Mouse (Mus musculus) limb, embryonic 13.5 days (tissue): ENCODE results near the gene Rps16. TPM values are rescaled to one million over a fixed set of nuclear protein-coding genes. Genes with fewer than 3 reads are reported as not detected.

Experiments
- ATAC-seq: fragments of 200-750 bp; cut with Nextera tagmentation; 2 replicates; pipeline ENCODE4 v1.8.0; 2017; ENCODE audit warnings: low read depth, moderate number of reproducible peaks, moderate TSS enrichment; ENCODE audit not compliant: low FRiP score
- H3K27ac ChIP-seq: fragments of 300-500 bp; sonication (generic); 2 replicates; pipeline ENCODE4 v1.5.1; 2015; ENCODE audit warnings: inconsistent platforms, mild to moderate bottlenecking, moderate library complexity
- H3K27me3 ChIP-seq: fragments of 300-500 bp; sonication (generic); 2 replicates; pipeline ENCODE4 v1.6.1; 2015; ENCODE audit warnings: mild to moderate bottlenecking, inconsistent platforms
- H3K36me3 ChIP-seq: fragments of 300-500 bp; sonication (generic); 2 replicates; pipeline ENCODE4 v1.6.1; 2015; ENCODE audit warnings: inconsistent platforms, mild to moderate bottlenecking, moderate library complexity
- H3K4me1 ChIP-seq: fragments of 300-500 bp; sonication (generic); 2 replicates; pipeline ENCODE4 v1.6.1; 2015; ENCODE audit warnings: inconsistent platforms
- H3K4me2 ChIP-seq: fragments of 300-500 bp; sonication (generic); replicated peaks from 2 replicates; pipeline ENCODE4 v1.6.1; 2015; ENCODE audit warnings: inconsistent platforms, mild to moderate bottlenecking, moderate library complexity
- H3K4me3 ChIP-seq: fragments of 300-500 bp; sonication (generic); 2 replicates; pipeline ENCODE4 v1.5.1; 2015; ENCODE audit warnings: moderate library complexity, mild to moderate bottlenecking, inconsistent platforms
- H3K9ac ChIP-seq: fragments of 300-500 bp; sonication (generic); 2 replicates; pipeline ENCODE4 v1.6.1; 2015; ENCODE audit warnings: mild to moderate bottlenecking, inconsistent platforms
- H3K9me3 ChIP-seq: fragments of 300-500 bp; sonication (generic); 2 replicates; pipeline ENCODE4 v1.6.1; 2016; ENCODE audit warnings: inconsistent platforms
- WGBS: fragments of 180-500 bp; shearing (Covaris S2); methylation state at CpG from one replicate; pipeline ENCODE4 v1.1.7; 2015; 5-methylcytosine and 5-hydroxymethylcytosine counted together
- polyA plus RNA-seq: library from polyadenylated mRNA; unstranded; fragments of >200 nt; fragmentation: Nextera tagmentation; extraction: Ambion mirVana; gene quantifications from 2 replicates; pipeline ENCODE4 v1.2.1, GENCODE M21; 2015

Gene Rps16
- 908 and 932 TPM in 2 replicates for polyA plus RNA-seq

- Histone ChIP-seq H3K27ac (peak within 1 kb of the TSS; percentile 96), H3K36me3 (peaks cover 36% of the 10 kb centered on the region), H3K9me3 (no peaks in the 10 kb centered on the region), H3K27me3 (no peaks in the 10 kb centered on the region), H3K4me3 (peak within 1 kb of the TSS; percentile 92), H3K4me1 (peaks cover 24% of the 10 kb centered on the region), H3K9ac (peak within 1 kb of the TSS; percentile 99), H3K4me2 (peak within 1 kb of the TSS; percentile 80)
- WGBS = under 1% methylated on average over 48 of the region's 50 CpGs
- peak; percentile 95 for ATAC-seq
Observed at GRCm38 (mm10) chr7:28350155-28350883, at the start of gene Rps16. TSS of gene Rps16 (plus strand) at chr7:28350652.

GRCm38 (mm10) chr7:28301616-28302433 lies 48.6 kb upstream of the Rps16 start, which contains the start of gene Dll3:
TSS of gene Dll3 (minus strand) at chr7:28302238.
- H3K27me3 ChIP-seq = peaks cover 60% of the 10 kb centered on the region
- whole genome bisulfite sequencing = 1% methylated on average over 30 of the region's 30 CpGs
- ATAC-seq = peak; percentile 38; the same call in 1 of the 2 replicates
- H3K9me3 ChIP-seq = no peaks in the 10 kb centered on the region
- H3K4me3 ChIP-seq = peak within 1 kb of the TSS; percentile 38
- H3K4me1 ChIP-seq = peaks cover 17% of the 10 kb centered on the region
- peak within 1 kb of the TSS; percentile 65 for H3K4me2 ChIP-seq
- H3K27ac ChIP-seq = no peak within 1 kb of the TSS
- peaks cover 23% of the 10 kb centered on the region for H3K36me3 ChIP-seq
- peak within 1 kb of the TSS; percentile 54 for H3K9ac ChIP-seq

- Histone ChIP-seq H3K4me2 (no peak overlapping the region), H3K9ac (no peak overlapping the region), H3K4me3 (no peak overlapping the region), H3K4me1 (peaks cover 26% of the 10 kb centered on the region), H3K9me3 (no peaks in the 10 kb centered on the region), H3K27me3 (peaks cover 22% of the 10 kb centered on the region), H3K36me3 (peaks cover 59% of the 10 kb centered on the region), H3K27ac (no peak overlapping the region)
- WGBS = 91% methylated on average over 10 of the region's 10 CpGs
- no peak for ATAC-seq
Observed at GRCm38 (mm10) chr7:28305641-28306040, 44.8 kb upstream of the Rps16 start.

GRCm38 (mm10) chr7:28306216-28306615 lies 44.2 kb upstream of the Rps16 start:
- 99% methylated on average over 8 of the region's 8 CpGs for WGBS
- Histone ChIP-seq H3K9ac (no peak overlapping the region), H3K4me1 (peaks cover 29% of the 10 kb centered on the region), H3K4me2 (no peak overlapping the region), H3K36me3 (peaks cover 59% of the 10 kb centered on the region), H3K4me3 (no peak overlapping the region), H3K27me3 (peaks cover 17% of the 10 kb centered on the region), H3K9me3 (no peaks in the 10 kb centered on the region), H3K27ac (no peak overlapping the region)
- ATAC-seq = no peak

GRCm38 (mm10) chr7:28309737-28310136 lies 40.7 kb upstream of the Rps16 start:
- H3K9ac ChIP-seq = no peak overlapping the region; the same call in 1 of the 2 replicates
- H3K36me3 ChIP-seq = peaks cover 66% of the 10 kb centered on the region
- no peak overlapping the region for H3K4me3 ChIP-seq
- no peak overlapping the region for H3K4me2 ChIP-seq
- 35% methylated on average over 9 of the region's 9 CpGs for WGBS
- H3K4me1 ChIP-seq = peaks cover 19% of the 10 kb centered on the region
- H3K9me3 ChIP-seq = no peaks in the 10 kb centered on the region
- no peaks in the 10 kb centered on the region for H3K27me3 ChIP-seq
- H3K27ac ChIP-seq = no peak overlapping the region
- ATAC-seq = no peak

GRCm38 (mm10) chr7:28311151-28311925 lies 39.1 kb upstream of the Rps16 start:
- ATAC-seq = peak; percentile 51
- H3K27me3 ChIP-seq = no peaks in the 10 kb centered on the region
- peak overlapping the region; percentile 92 for H3K4me3 ChIP-seq
- H3K9me3 ChIP-seq = no peaks in the 10 kb centered on the region
- H3K36me3 ChIP-seq = peaks cover 66% of the 10 kb centered on the region
- H3K4me1 ChIP-seq = peaks cover 19% of the 10 kb centered on the region
- WGBS = 6% methylated on average over 35 of the region's 35 CpGs
- H3K9ac ChIP-seq = peak overlapping the region; percentile 91
- H3K27ac ChIP-seq = no peak overlapping the region
- peak overlapping the region; percentile 90 for H3K4me2 ChIP-seq

GRCm38 (mm10) chr7:28311926-28312543 lies 38.4 kb upstream of the Rps16 start, which contains the start of gene Timm50:
TSS of gene Timm50 (minus strand) at chr7:28312072.
- Histone ChIP-seq H3K9me3 (no peaks in the 10 kb centered on the region), H3K4me1 (peaks cover 19% of the 10 kb centered on the region), H3K4me2 (peak within 1 kb of the TSS; percentile 90), H3K27me3 (no peaks in the 10 kb centered on the region), H3K4me3 (peak within 1 kb of the TSS; percentile 92), H3K36me3 (peaks cover 66% of the 10 kb centered on the region), H3K27ac (no peak within 1 kb of the TSS), H3K9ac (peak within 1 kb of the TSS; percentile 91)
- WGBS = under 1% methylated on average over 41 of the region's 45 CpGs
- peak; percentile 98 for ATAC-seq

- Histone ChIP-seq H3K4me3 (no peak overlapping the region), H3K27ac (no peak overlapping the region), H3K27me3 (no peaks in the 10 kb centered on the region), H3K4me1 (no peaks in the 10 kb centered on the region), H3K9ac (no peak overlapping the region), H3K4me2 (no peak overlapping the region), H3K36me3 (peaks cover 92% of the 10 kb centered on the region), H3K9me3 (no peaks in the 10 kb centered on the region)
- ATAC-seq = no peak
- 83% methylated on average over 3 of the region's 3 CpGs for WGBS
Observed at GRCm38 (mm10) chr7:28318036-28318435, 32.4 kb upstream of the Rps16 start.

- Histone ChIP-seq H3K27me3 (no peaks in the 10 kb centered on the region), H3K27ac (no peak overlapping the region), H3K4me3 (no peak overlapping the region), H3K36me3 (peaks cover 99% of the 10 kb centered on the region), H3K4me2 (no peak overlapping the region), H3K9ac (no peak overlapping the region), H3K4me1 (no peaks in the 10 kb centered on the region), H3K9me3 (no peaks in the 10 kb centered on the region)
- no peak for ATAC-seq
- WGBS = 94% methylated on average over 17 of the region's 17 CpGs
Observed at GRCm38 (mm10) chr7:28318714-28319113, 31.7 kb upstream of the Rps16 start.

- no peaks in the 10 kb centered on the region for H3K4me1 ChIP-seq
- 92% methylated on average over 15 of the region's 15 CpGs for WGBS
- H3K4me3 ChIP-seq = no peak overlapping the region
- H3K9me3 ChIP-seq = no peaks in the 10 kb centered on the region
- H3K27ac ChIP-seq = no peak overlapping the region
- H3K4me2 ChIP-seq = no peak overlapping the region
- peaks cover 100% of the 10 kb centered on the region for H3K36me3 ChIP-seq
- no peaks in the 10 kb centered on the region for H3K27me3 ChIP-seq
- no peak for ATAC-seq
- H3K9ac ChIP-seq = no peak overlapping the region
Observed at GRCm38 (mm10) chr7:28321974-28322720, 28.3 kb upstream of the Rps16 start.

GRCm38 (mm10) chr7:28325293-28325692 lies 25.2 kb upstream of the Rps16 start:
- Histone ChIP-seq H3K4me3 (no peak overlapping the region), H3K36me3 (peaks cover 98% of the 10 kb centered on the region), H3K9ac (no peak overlapping the region), H3K27me3 (no peaks in the 10 kb centered on the region), H3K4me1 (no peaks in the 10 kb centered on the region), H3K4me2 (no peak overlapping the region), H3K27ac (no peak overlapping the region), H3K9me3 (no peaks in the 10 kb centered on the region)
- 97% methylated on average over 8 of the region's 8 CpGs for WGBS
- ATAC-seq = no peak
